Comparison of ENCODE assay signal across 31 mouse cellular contexts in the genomic region with DNA sequence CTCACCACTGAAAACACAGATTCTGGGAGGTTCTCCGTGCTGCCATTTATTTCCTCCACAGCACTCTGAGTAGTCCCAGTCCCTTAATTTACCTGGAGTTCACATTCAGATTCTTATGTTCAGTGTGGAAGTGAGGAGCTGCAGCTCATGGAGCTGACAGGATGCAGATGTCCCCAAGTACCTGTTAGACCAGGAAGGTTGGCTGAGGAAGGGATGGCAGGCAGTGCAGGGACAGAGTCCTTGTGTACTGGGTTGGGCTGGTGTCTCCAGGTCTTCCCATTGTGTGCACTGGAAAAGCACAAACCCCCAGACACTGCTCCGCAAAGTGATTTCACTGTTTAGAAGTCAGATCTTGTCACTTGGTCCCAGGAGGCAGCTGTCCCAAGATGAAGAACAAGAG. TPM values are rescaled to one million over a fixed set of nuclear protein-coding genes. Genes with fewer than 3 reads are reported as not detected.
"Had no signal": no experiment of that assay in that cellular context is flagged by ENCODE, and none has a peak within 500 bp of the region (broad histone marks: within the 10 kb centered on the region; RNA-seq: fewer than 3 reads in every experiment).

No protein-coding gene starts in this region.

- H3K9me3 ChIP-seq: heart, embryonic 13.5 days; heart, embryonic 15.5 days; hindbrain, embryonic 13.5 days; hindbrain, embryonic 15.5 days; kidney, embryonic 15.5 days; limb, embryonic 13.5 days; limb, embryonic 15.5 days; liver, embryonic 12.5 days had no signal

- H3K36me3 ChIP-seq: heart, embryonic 13.5 days; heart, embryonic 15.5 days; hindbrain, embryonic 13.5 days; hindbrain, embryonic 15.5 days; kidney, embryonic 15.5 days; limb, embryonic 13.5 days; limb, embryonic 15.5 days; liver, embryonic 12.5 days had no signal

- H3K27ac ChIP-seq: heart, adult 2 months; heart, embryonic 13.5 days; heart, embryonic 15.5 days; hindbrain, embryonic 13.5 days; hindbrain, embryonic 15.5 days; hindbrain, postnatal 0 days; kidney, embryonic 15.5 days; kidney, postnatal 0 days; limb, embryonic 13.5 days; limb, embryonic 15.5 days; liver, embryonic 12.5 days had no signal

- H3K4me3 ChIP-seq: heart, adult 2 months; heart, embryonic 13.5 days; heart, embryonic 15.5 days; hindbrain, embryonic 13.5 days; hindbrain, embryonic 15.5 days; kidney, embryonic 15.5 days; limb, embryonic 13.5 days; limb, embryonic 15.5 days; liver, embryonic 12.5 days had no signal

- ATAC-seq: hindbrain, postnatal 0 days; intestine, embryonic 16.5 days; liver, embryonic 12.5 days had no signal

- DNase-seq: gastrocnemius, postnatal 14 days; gastrocnemius, postnatal 36 days; heart, adult 11 months; heart, adult 2 months; heart, postnatal 14 days; heart, postnatal 36 days; kidney, adult 11 months; kidney, adult 2 months; kidney, adult 9 months; kidney, postnatal 14 days; kidney, postnatal 36 days; layer of hippocampus, adult 9-11 months; layer of hippocampus, postnatal 36 days; left cerebral cortex, postnatal 4 days had no signal

- H3K4me2 ChIP-seq: heart, embryonic 13.5 days; heart, embryonic 15.5 days; hindbrain, embryonic 13.5 days; hindbrain, embryonic 15.5 days; kidney, embryonic 15.5 days; limb, embryonic 13.5 days; limb, embryonic 15.5 days; liver, embryonic 12.5 days had no signal

- H3K9ac ChIP-seq: heart, embryonic 13.5 days; heart, embryonic 15.5 days; hindbrain, embryonic 13.5 days; hindbrain, embryonic 15.5 days; kidney, embryonic 15.5 days; limb, embryonic 13.5 days; limb, embryonic 15.5 days; liver, embryonic 12.5 days had no signal

RNA-seq across cellular contexts. Expression of gene H2-T3, which starts 11.8 kb away (rescaled TPM):
- polyA plus RNA-seq: gonadal fat pad, adult 2 months; heart, adult 2 months; heart, embryonic 15.5 days; heart, postnatal 0 days; hindbrain, embryonic 11.5 days; hindbrain, embryonic 13.5 days; hindbrain, embryonic 15.5 days; hindbrain, postnatal 0 days; kidney, adult 2 months; kidney, embryonic 15.5 days; kidney, postnatal 0 days; limb, embryonic 11.5 days; limb, embryonic 13.5 days; limb, embryonic 15.5 days; liver, adult 2 months; liver, embryonic 12.5 days had no signal

RNA-seq across cellular contexts. Expression of gene Gm8909, which starts 33.5 kb away (rescaled TPM):
- polyA plus RNA-seq: heart, adult 2 months; heart, postnatal 0 days; hindbrain, embryonic 11.5 days; hindbrain, embryonic 13.5 days; hindbrain, embryonic 15.5 days; intestine, embryonic 14.5 days; kidney, adult 2 months; kidney, embryonic 15.5 days; kidney, postnatal 0 days; limb, embryonic 11.5 days; limb, embryonic 13.5 days; limb, embryonic 15.5 days; liver, adult 2 months; liver, embryonic 12.5 days had no signal
